Mouse (Mus musculus): ENCODE results near the gene Rpgrip1l. TPM values are rescaled to one million over a fixed set of nuclear protein-coding genes. Genes with fewer than 3 reads are reported as not detected.

Rpgrip1l gene
- total and polyA plus RNA-seq, 3 experiments = 2.1 to 5.0 (median 3.8) TPM

DNA sequence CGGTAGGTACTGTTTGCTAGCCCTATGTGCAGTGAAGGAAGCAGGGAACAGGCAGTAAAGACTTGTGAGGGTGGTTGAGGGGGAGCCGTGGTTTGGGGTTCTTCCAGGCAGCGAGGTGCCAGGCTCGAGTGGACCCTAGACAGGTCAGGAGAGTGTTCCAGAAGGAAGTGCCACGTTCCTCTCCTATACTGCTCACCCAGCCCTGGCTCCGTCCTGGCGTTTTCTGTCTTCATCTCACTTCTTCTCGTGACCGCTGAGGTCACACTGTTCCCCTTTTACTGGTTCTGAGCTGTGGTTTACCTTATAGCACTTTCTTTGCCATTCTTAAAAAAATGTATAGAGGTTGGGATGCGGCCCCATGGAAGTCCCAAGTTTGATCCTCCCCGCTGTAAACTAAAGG lies 31.6 kb upstream of the Rpgrip1l start:
- peaks cover 2 to 54% of the 10 kb centered on the region in 2 experiments for H3K36me3 ChIP-seq (replicated peaks in 1 of 2; ENCODE audit: control insufficient read depth in 1 of 2, insufficient read depth in 1 of 2, low read length in 1 of 2)

DNA sequence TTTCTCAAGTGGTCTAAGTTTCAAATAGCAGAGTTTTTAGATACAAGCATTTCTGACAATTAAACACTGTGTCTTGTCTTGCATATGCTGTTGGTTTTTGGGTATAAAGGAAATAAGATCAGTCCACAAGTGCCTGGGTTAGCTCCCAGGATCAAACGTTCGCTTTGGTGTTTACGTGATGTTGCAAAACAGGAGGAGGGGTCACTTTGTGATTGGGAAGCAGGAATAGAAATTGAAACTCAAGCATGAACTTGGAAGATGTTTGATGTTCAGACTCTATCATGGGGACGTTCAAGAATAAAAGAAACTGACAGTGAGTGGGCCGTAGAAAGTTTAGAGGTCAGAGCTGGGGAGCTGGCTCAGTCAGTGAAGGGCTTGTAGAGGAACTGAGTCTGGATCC lies 29.7 kb upstream of the Rpgrip1l start:
- in situ Hi-C loops (cut with MboI; ENCODE audit: low pct_ligation_motif_present, low pct_unique_long_range_greater_than_20kb, low sequenced_read_pairs) = no loop called here
- Histone ChIP-seq H3K9ac (ENCODE audit: insufficient read depth, low read depth) (no peak overlapping the region), H3K9me3 (replicated peaks; ENCODE audit: low read length) (no peaks in the 10 kb centered on the region), H3K4me3 (replicated peaks in 1 of 3; ENCODE audit: low read depth in 2 of 3, low read length in 2 of 3, poor library complexity in 1 of 3) (no peak overlapping the region), H3K4me2 (ENCODE audit: insufficient read depth, low read depth, poor library complexity, severe bottlenecking) (no peak overlapping the region), H3K4me1 (ENCODE audit: control insufficient read depth in 1 of 2, insufficient read depth in 2 of 2) (peaks cover 0 to 12% of the 10 kb centered on the region in 2 experiments; a peak in 2 of 4 replicates), H3K36me3 (replicated peaks in 1 of 2; ENCODE audit: control insufficient read depth in 1 of 2, insufficient read depth in 1 of 2, low read length in 1 of 2) (peaks cover 2 to 48% of the 10 kb centered on the region in 2 experiments), H3K79me2 (replicated peaks; ENCODE audit: control insufficient read depth, extremely low read depth, insufficient read depth, poor library complexity, severe bottlenecking) (no peaks in the 10 kb centered on the region), H3K27me3 (replicated peaks) (no peaks in the 10 kb centered on the region), H3K27ac (ENCODE audit: insufficient read depth, low read depth) (no peak overlapping the region)
- no peak for TF ChIP-seq ZC3H11A (IDR thresholded peaks at IDR 0.05; ENCODE audit: low read depth, low read length)
- no peak for TF ChIP-seq ZNF384 (IDR thresholded peaks at IDR 0.05; ENCODE audit: low read depth, low read length)
- no peak for TF ChIP-seq SIN3A (IDR thresholded peaks at IDR 0.05; ENCODE audit: low read length)
- no peak for TF ChIP-seq TCF12 (IDR thresholded peaks at IDR 0.05; ENCODE audit: low read depth, low read length)
- no peak for TF ChIP-seq JUN (IDR thresholded peaks at IDR 0.05; ENCODE audit: insufficient read depth, low read depth, low read length)
- no peak for TF ChIP-seq TBP (conservative IDR thresholded peaks at IDR 0.05; ENCODE audit: low read depth, low read length)
- dilution Hi-C loops (cut with MboI; ENCODE audit: extremely low pct_ligation_motif_present, extremely low pct_unique_long_range_greater_than_20kb, low sequenced_read_pairs) = no loop called here
- DNase-seq (ENCODE audit: extremely low read depth) = no peak

More for the DNA sequence above, 31.6 kb upstream of the Rpgrip1l start:
- H3K9ac ChIP-seq (ENCODE audit: insufficient read depth, low read depth) = no peak overlapping the region
- no peaks in the 10 kb centered on the region for H3K79me2 ChIP-seq (replicated peaks; ENCODE audit: control insufficient read depth, extremely low read depth, insufficient read depth, poor library complexity, severe bottlenecking)
- in situ Hi-C loops (cut with MboI; ENCODE audit: low pct_ligation_motif_present, low pct_unique_long_range_greater_than_20kb, low sequenced_read_pairs) = no loop called here
- H3K9me3 ChIP-seq (replicated peaks; ENCODE audit: low read length) = no peaks in the 10 kb centered on the region
- TF ChIP-seq POLR2A (IDR thresholded peaks at IDR 0.05; ENCODE audit: low read depth, low read length) = no peak
- TF ChIP-seq MAZ (IDR thresholded peaks at IDR 0.05; ENCODE audit: low read depth, low read length) = no peak
- TF ChIP-seq ZNF384 (IDR thresholded peaks at IDR 0.05; ENCODE audit: low read depth, low read length) = no peak
- no peak for TF ChIP-seq UBTF (IDR thresholded peaks at IDR 0.05; ENCODE audit: low read depth, low read length)
- no peak for TF ChIP-seq TBP (conservative IDR thresholded peaks at IDR 0.05; ENCODE audit: low read depth, low read length)
- no peak for TF ChIP-seq ZC3H11A (IDR thresholded peaks at IDR 0.05; ENCODE audit: low read depth, low read length)
- TF ChIP-seq NRF1 (IDR thresholded peaks at IDR 0.05; ENCODE audit: low read depth, low read length) = no peak
- no peak for TF ChIP-seq KAT2A (IDR thresholded peaks at IDR 0.05; ENCODE audit: insufficient replicate concordance, low read length)
- no peak for TF ChIP-seq MAX (IDR thresholded peaks at IDR 0.05; ENCODE audit: low read length)
- TF ChIP-seq JUND (conservative IDR thresholded peaks at IDR 0.05; ENCODE audit: low read depth, low read length) = no peak
- TF ChIP-seq PAX5 (IDR thresholded peaks at IDR 0.05; ENCODE audit: low read length) = no peak
- no peak for TF ChIP-seq ETS1 (conservative IDR thresholded peaks at IDR 0.05; ENCODE audit: low read depth, low read length)
- TF ChIP-seq TCF12 (IDR thresholded peaks at IDR 0.05; ENCODE audit: low read depth, low read length) = no peak
- TF ChIP-seq SMC3 (IDR thresholded peaks at IDR 0.05; ENCODE audit: low read depth, low read length) = no peak
- no peak for TF ChIP-seq EP300 (IDR thresholded peaks at IDR 0.05; ENCODE audit: low read length)
- H3K27me3 ChIP-seq (replicated peaks) = no peaks in the 10 kb centered on the region
- no peak overlapping the region for H3K27ac ChIP-seq (ENCODE audit: insufficient read depth, low read depth)
- H3K4me1 ChIP-seq (ENCODE audit: control insufficient read depth in 1 of 2, insufficient read depth in 2 of 2) = peaks cover 0 to 12% of the 10 kb centered on the region in 2 experiments; a peak in 2 of 4 replicates
- H3K4me2 ChIP-seq (ENCODE audit: insufficient read depth, low read depth, poor library complexity, severe bottlenecking) = no peak overlapping the region
- no peak for DNase-seq (ENCODE audit: extremely low read depth)
- dilution Hi-C loops (cut with MboI; ENCODE audit: extremely low pct_ligation_motif_present, extremely low pct_unique_long_range_greater_than_20kb, low sequenced_read_pairs) = no loop called here
- H3K4me3 ChIP-seq (replicated peaks in 1 of 3; ENCODE audit: low read depth in 2 of 3, low read length in 2 of 3, poor library complexity in 1 of 3) = no peak overlapping the region

Data from CH12.LX (cell line).